Mouse (Mus musculus): ENCODE data around the gene Fnbp1.

DNA sequence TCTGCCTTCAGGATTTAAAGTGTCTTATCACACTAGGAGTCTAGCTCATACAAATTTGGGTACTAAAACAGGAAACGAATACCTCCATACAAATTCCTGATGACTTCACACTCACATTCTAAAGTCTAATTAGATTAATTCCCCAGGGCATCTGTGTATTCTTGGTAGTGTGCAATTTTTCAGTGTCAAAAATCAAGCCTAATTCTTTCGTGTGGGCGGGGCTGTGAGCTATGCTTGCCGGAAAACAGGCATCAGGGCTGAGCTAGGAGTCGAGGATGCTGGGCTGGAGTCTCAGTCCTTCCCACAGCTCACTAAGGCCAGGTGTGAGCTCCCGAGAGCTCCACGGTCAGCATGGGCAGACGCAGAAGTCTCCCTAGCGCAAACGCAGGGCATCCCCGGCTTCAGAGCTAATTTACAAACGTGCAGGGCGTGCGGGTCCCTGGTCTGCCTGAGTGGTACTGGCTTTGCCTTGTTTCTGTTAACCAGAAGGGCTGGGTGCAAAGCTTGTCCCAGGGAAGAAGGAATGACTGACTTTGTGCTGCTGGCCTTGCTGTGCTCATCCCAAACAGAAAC, 4.7 kb downstream of the Fnbp1 start:
- TF ChIP-seq CTCF (IDR thresholded peaks at IDR 0.05; ENCODE audit: low read depth, low read length) (no peak), GATA1 (IDR thresholded peaks at IDR 0.05; ENCODE audit: borderline replicate concordance, low read length) (no peak), TAL1 (conservative IDR thresholded peaks at IDR 0.05; ENCODE audit: low read depth, low read length) (no peak), GATA2 (IDR thresholded peaks at IDR 0.05; ENCODE audit: borderline replicate concordance, low read depth, low read length) (no peak)

Data from G1E (cell line).